Mouse (Mus musculus): ENCODE data around the gene Mogs. TPM values are rescaled to one million over a fixed set of nuclear protein-coding genes. Genes with fewer than 3 reads are reported as not detected.

Gene Mogs
- polyA plus RNA-seq, 1 experiment from 2014 or later = 6.8 TPM

- Histone ChIP-seq H3K27me3 (ENCODE audit: control insufficient read depth, insufficient read depth, low read depth, low read length) (peaks cover 79% of the 10 kb centered on the region), H3K9ac (ENCODE audit: low read depth, low read length) (no peak overlapping the region), H3K4me3 (ENCODE audit: low read depth, low read length) (peak overlapping the region; percentile 10), H3K4me2 (ENCODE audit: low read depth, low read length) (peak overlapping the region; percentile 28), H3K4me1 (ENCODE audit: control insufficient read depth, low read depth, low read length) (no peaks in the 10 kb centered on the region; the same call in 1 of the 2 replicates), H3K9me3 (replicated peaks; ENCODE audit: control insufficient read depth, low read length) (no peaks in the 10 kb centered on the region), H3K36me3 (ENCODE audit: control insufficient read depth, insufficient read depth) (no peaks in the 10 kb centered on the region), H3K27ac (ENCODE audit: low read length) (no peak overlapping the region)
- ATAC-seq (ENCODE audit: low read depth) = no peak
- 3% methylated on average over 47 of the region's 47 CpGs for WGBS (ENCODE audit: insufficient replicate concordance)
Observed at GRCm38 (mm10) chr6:83087205-83087925, 27.9 kb upstream of the Mogs start.

GRCm38 (mm10) chr6:83087926-83088260 is 27.4 kb upstream of the Mogs start:
- peaks cover 80% of the 10 kb centered on the region for H3K27me3 ChIP-seq (ENCODE audit: control insufficient read depth, insufficient read depth, low read depth, low read length)
- no peak for ATAC-seq (ENCODE audit: low read depth)
- H3K4me3 ChIP-seq (ENCODE audit: low read depth, low read length) = peak overlapping the region; percentile 10; the same call in 1 of the 2 replicates
- no peaks in the 10 kb centered on the region for H3K9me3 ChIP-seq (replicated peaks; ENCODE audit: control insufficient read depth, low read length)
- no peaks in the 10 kb centered on the region for H3K36me3 ChIP-seq (ENCODE audit: control insufficient read depth, insufficient read depth)
- H3K4me1 ChIP-seq (ENCODE audit: control insufficient read depth, low read depth, low read length) = no peaks in the 10 kb centered on the region; the same call in 1 of the 2 replicates
- 0 out of 2 replicates have a peak overlapping the region, but pooled peaks have one; percentile 28 for H3K4me2 ChIP-seq (ENCODE audit: low read depth, low read length)
- H3K27ac ChIP-seq (ENCODE audit: low read length) = no peak overlapping the region
- no peak overlapping the region for H3K9ac ChIP-seq (ENCODE audit: low read depth, low read length)
- WGBS (ENCODE audit: insufficient replicate concordance) = 20% methylated on average over 9 of the region's 9 CpGs

GRCm38 (mm10) chr6:83092416-83093127 is 22.7 kb upstream of the Mogs start:
- 20% methylated on average over 6 of the region's 6 CpGs for WGBS (ENCODE audit: insufficient replicate concordance)
- Histone ChIP-seq H3K4me2 (ENCODE audit: low read depth, low read length) (no peak overlapping the region), H3K27me3 (ENCODE audit: control insufficient read depth, insufficient read depth, low read depth, low read length) (peaks cover 33% of the 10 kb centered on the region), H3K4me1 (ENCODE audit: control insufficient read depth, low read depth, low read length) (no peaks in the 10 kb centered on the region), H3K36me3 (ENCODE audit: control insufficient read depth, insufficient read depth) (no peaks in the 10 kb centered on the region), H3K9me3 (replicated peaks; ENCODE audit: control insufficient read depth, low read length) (0 out of 2 replicates have a peak, but pooled peaks cover 2% of the 10 kb centered on the region), H3K27ac (ENCODE audit: low read length) (no peak overlapping the region), H3K9ac (ENCODE audit: low read depth, low read length) (no peak overlapping the region), H3K4me3 (ENCODE audit: low read depth, low read length) (no peak overlapping the region)
- ATAC-seq (ENCODE audit: low read depth) = 0 out of 2 replicates have a peak, but pooled peaks have one; percentile 37

- 0 out of 2 replicates have a peak, but pooled peaks cover 2% of the 10 kb centered on the region for H3K9me3 ChIP-seq (replicated peaks; ENCODE audit: control insufficient read depth, low read length)
- H3K27me3 ChIP-seq (ENCODE audit: control insufficient read depth, insufficient read depth, low read depth, low read length) = peaks cover 3% of the 10 kb centered on the region; the same call in 1 of the 2 replicates
- no peak overlapping the region for H3K27ac ChIP-seq (ENCODE audit: low read length)
- H3K4me3 ChIP-seq (ENCODE audit: low read depth, low read length) = no peak overlapping the region
- WGBS (ENCODE audit: insufficient replicate concordance) = 45% methylated on average over 6 of the region's 6 CpGs
- no peak overlapping the region for H3K4me2 ChIP-seq (ENCODE audit: low read depth, low read length)
- peaks cover 6% of the 10 kb centered on the region for H3K4me1 ChIP-seq (ENCODE audit: control insufficient read depth, low read depth, low read length)
- no peak overlapping the region for H3K9ac ChIP-seq (ENCODE audit: low read depth, low read length)
- ATAC-seq (ENCODE audit: low read depth) = no peak
- H3K36me3 ChIP-seq (ENCODE audit: control insufficient read depth, insufficient read depth) = no peaks in the 10 kb centered on the region
Observed at GRCm38 (mm10) chr6:83095968-83096367, 19.3 kb upstream of the Mogs start.

- Histone ChIP-seq H3K27ac (ENCODE audit: low read length) (no peak overlapping the region), H3K27me3 (ENCODE audit: control insufficient read depth, insufficient read depth, low read depth, low read length) (no peaks in the 10 kb centered on the region; the same call in 1 of the 2 replicates), H3K36me3 (ENCODE audit: control insufficient read depth, insufficient read depth) (no peaks in the 10 kb centered on the region), H3K9me3 (replicated peaks; ENCODE audit: control insufficient read depth, low read length) (0 out of 2 replicates have a peak, but pooled peaks cover 2% of the 10 kb centered on the region), H3K4me3 (ENCODE audit: low read depth, low read length) (no peak overlapping the region), H3K9ac (ENCODE audit: low read depth, low read length) (no peak overlapping the region), H3K4me1 (ENCODE audit: control insufficient read depth, low read depth, low read length) (peaks cover 24% of the 10 kb centered on the region), H3K4me2 (ENCODE audit: low read depth, low read length) (no peak overlapping the region)
- ATAC-seq (ENCODE audit: low read depth) = no peak
- 54% methylated on average over 2 of the region's 2 CpGs for WGBS (ENCODE audit: insufficient replicate concordance)
Observed at GRCm38 (mm10) chr6:83098411-83098810, 16.9 kb upstream of the Mogs start.

GRCm38 (mm10) chr6:83101316-83101687 is 14.0 kb upstream of the Mogs start, which contains the start of the genes Ccdc142 and Gm42688:
Gene Ccdc142 (plus strand): TSS chr6:83101601.
Gene Gm42688 (plus strand): TSS chr6:83101617.
- Histone ChIP-seq H3K9me3 (replicated peaks; ENCODE audit: control insufficient read depth, low read length) (no peaks in the 10 kb centered on the region), H3K27ac (ENCODE audit: low read length) (peak within 1 kb of the TSS; percentile 85), H3K27me3 (ENCODE audit: control insufficient read depth, insufficient read depth, low read depth, low read length) (no peaks in the 10 kb centered on the region; the same call in 1 of the 2 replicates), H3K4me3 (ENCODE audit: low read depth, low read length) (peak within 1 kb of the TSS; percentile 86), H3K4me2 (ENCODE audit: low read depth, low read length) (peak within 1 kb of the TSS; percentile 100), H3K9ac (ENCODE audit: low read depth, low read length) (peak within 1 kb of the TSS; percentile 90), H3K4me1 (ENCODE audit: control insufficient read depth, low read depth, low read length) (peaks cover 24% of the 10 kb centered on the region), H3K36me3 (ENCODE audit: control insufficient read depth, insufficient read depth) (no peaks in the 10 kb centered on the region)
- under 1% methylated on average over 25 of the region's 25 CpGs for WGBS (ENCODE audit: insufficient replicate concordance)
- ATAC-seq (ENCODE audit: low read depth) = peak; percentile 83

GRCm38 (mm10) chr6:83101688-83102556 is 13.4 kb upstream of the Mogs start:
- ATAC-seq (ENCODE audit: low read depth) = peak; percentile 72
- Histone ChIP-seq H3K27me3 (ENCODE audit: control insufficient read depth, insufficient read depth, low read depth, low read length) (no peaks in the 10 kb centered on the region; the same call in 1 of the 2 replicates), H3K27ac (ENCODE audit: low read length) (peak overlapping the region; percentile 85), H3K36me3 (ENCODE audit: control insufficient read depth, insufficient read depth) (no peaks in the 10 kb centered on the region), H3K9ac (ENCODE audit: low read depth, low read length) (peak overlapping the region; percentile 90), H3K9me3 (replicated peaks; ENCODE audit: control insufficient read depth, low read length) (no peaks in the 10 kb centered on the region), H3K4me2 (ENCODE audit: low read depth, low read length) (peak overlapping the region; percentile 100), H3K4me1 (ENCODE audit: control insufficient read depth, low read depth, low read length) (peaks cover 24% of the 10 kb centered on the region), H3K4me3 (ENCODE audit: low read depth, low read length) (peak overlapping the region; percentile 86)
- under 1% methylated on average over 68 of the region's 74 CpGs for WGBS (ENCODE audit: insufficient replicate concordance)

GRCm38 (mm10) chr6:83103130-83103650 is 12.1 kb upstream of the Mogs start:
- Histone ChIP-seq H3K36me3 (ENCODE audit: control insufficient read depth, insufficient read depth) (no peaks in the 10 kb centered on the region), H3K27ac (ENCODE audit: low read length) (no peak overlapping the region)

More at GRCm38 (mm10) chr6:83103130-83103650, 12.1 kb upstream of the Mogs start:
- 59% methylated on average over 11 of the region's 11 CpGs for WGBS (ENCODE audit: insufficient replicate concordance)
- Histone ChIP-seq H3K9ac (ENCODE audit: low read depth, low read length) (peak overlapping the region; percentile 90; the same call in 1 of the 2 replicates), H3K9me3 (replicated peaks; ENCODE audit: control insufficient read depth, low read length) (no peaks in the 10 kb centered on the region), H3K4me2 (ENCODE audit: low read depth, low read length) (peak overlapping the region; percentile 100), H3K27me3 (ENCODE audit: control insufficient read depth, insufficient read depth, low read depth, low read length) (no peaks in the 10 kb centered on the region; the same call in 1 of the 2 replicates), H3K4me1 (ENCODE audit: control insufficient read depth, low read depth, low read length) (peaks cover 30% of the 10 kb centered on the region), H3K4me3 (ENCODE audit: low read depth, low read length) (no peak overlapping the region)
- ATAC-seq (ENCODE audit: low read depth) = peak; percentile 41
